Mouse (Mus musculus): ENCODE data around the gene Zfp286. TPM values are rescaled to one million over a fixed set of nuclear protein-coding genes. Genes with fewer than 3 reads are reported as not detected.
"Not testable (repeated sequence)": the region's sequence is repeated elsewhere in the genome, so short reads cannot be mapped to it uniquely, and the experiment has no call there.

The Zfp286 gene
- polyA plus RNA-seq, 1 experiment from 2014 or later = 31.1 TPM

DNA sequence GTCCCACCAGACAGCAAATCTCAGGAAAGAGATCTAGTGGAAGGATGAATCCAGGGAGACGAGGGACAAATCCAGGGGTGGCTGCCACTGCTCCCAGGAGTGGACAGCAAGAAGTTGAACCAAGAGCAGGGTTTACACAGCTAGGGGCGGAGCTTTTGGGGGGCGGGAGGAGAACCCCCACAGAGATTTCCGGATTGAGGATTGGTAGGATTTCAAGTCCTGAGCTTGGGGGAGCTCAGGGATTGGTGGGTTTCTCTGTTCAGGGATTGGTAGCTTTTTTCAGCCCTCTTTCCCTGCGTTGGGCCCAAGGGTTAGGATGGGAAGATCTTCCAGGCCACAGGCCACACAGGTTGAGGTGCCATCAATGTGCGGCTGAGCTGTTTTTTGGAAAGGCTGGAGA, 31.4 kb downstream of the Zfp286 start:
- Histone ChIP-seq H3K4me1 (replicated peaks; ENCODE audit: control insufficient read depth, insufficient read depth, low read length) (no peaks in the 10 kb centered on the region; the same call in 1 of the 2 replicates), H3K4me2 (replicated peaks; ENCODE audit: low read depth, low read length) (no peak overlapping the region), H3K9ac (ENCODE audit: low read depth, low read length) (no peak overlapping the region), H3K27ac (ENCODE audit: low read depth, low read length) (no peak overlapping the region), H3K9me3 (ENCODE audit: control insufficient read depth, low read length) (no peaks in the 10 kb centered on the region), H3K27me3 (ENCODE audit: control insufficient read depth, insufficient read depth, low read length) (peaks cover 3% of the 10 kb centered on the region; the same call in 1 of the 2 replicates), H3K36me3 (ENCODE audit: control insufficient read depth, insufficient read depth, low read length) (no peaks in the 10 kb centered on the region), H3K4me3 (ENCODE audit: low read depth, low read length) (no peak overlapping the region)
- DNase-seq (ENCODE audit: low spot score) (no peak), ATAC-seq (ENCODE audit: low FRiP score) (no peak)
- 73% methylated on average over 6 of the region's 6 CpGs for WGBS

DNA sequence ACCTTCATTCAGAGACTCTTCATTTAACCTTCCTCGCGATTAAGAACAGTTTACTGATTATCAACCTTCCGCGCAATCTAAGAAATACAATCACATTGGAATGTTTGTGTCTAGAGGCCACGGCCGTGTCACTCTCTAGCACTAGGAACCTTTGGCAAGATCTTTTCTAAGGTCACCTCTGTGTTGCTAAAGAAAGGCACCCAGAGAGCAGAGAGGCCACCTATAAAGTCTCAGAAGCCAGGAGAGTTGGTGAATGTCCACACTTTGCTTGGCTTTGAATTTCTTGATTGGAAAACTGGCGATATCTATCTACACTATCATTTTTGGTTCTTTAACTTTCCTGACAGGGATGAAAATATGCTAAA, 32.1 kb downstream of the Zfp286 start:
- 0 out of 2 replicates have a peak overlapping the region, but pooled peaks have one; percentile 1 for H3K4me3 ChIP-seq (ENCODE audit: low read depth, low read length)
- WGBS = 10% methylated on average over 7 of the region's 7 CpGs
- no peaks in the 10 kb centered on the region; the same call in 1 of the 2 replicates for H3K4me1 ChIP-seq (replicated peaks; ENCODE audit: control insufficient read depth, insufficient read depth, low read length)
- no peak overlapping the region for H3K9ac ChIP-seq (ENCODE audit: low read depth, low read length)
- H3K27ac ChIP-seq (ENCODE audit: low read depth, low read length) = no peak overlapping the region
- no peak for DNase-seq (ENCODE audit: low spot score)
- H3K36me3 ChIP-seq (ENCODE audit: control insufficient read depth, insufficient read depth, low read length) = no peaks in the 10 kb centered on the region
- peak; percentile 60 for ATAC-seq (ENCODE audit: low FRiP score)
- H3K9me3 ChIP-seq (ENCODE audit: control insufficient read depth, low read length) = no peaks in the 10 kb centered on the region
- peak overlapping the region; percentile 34 for H3K4me2 ChIP-seq (replicated peaks; ENCODE audit: low read depth, low read length)
- peaks cover 3% of the 10 kb centered on the region; the same call in 1 of the 2 replicates for H3K27me3 ChIP-seq (ENCODE audit: control insufficient read depth, insufficient read depth, low read length)

DNA sequence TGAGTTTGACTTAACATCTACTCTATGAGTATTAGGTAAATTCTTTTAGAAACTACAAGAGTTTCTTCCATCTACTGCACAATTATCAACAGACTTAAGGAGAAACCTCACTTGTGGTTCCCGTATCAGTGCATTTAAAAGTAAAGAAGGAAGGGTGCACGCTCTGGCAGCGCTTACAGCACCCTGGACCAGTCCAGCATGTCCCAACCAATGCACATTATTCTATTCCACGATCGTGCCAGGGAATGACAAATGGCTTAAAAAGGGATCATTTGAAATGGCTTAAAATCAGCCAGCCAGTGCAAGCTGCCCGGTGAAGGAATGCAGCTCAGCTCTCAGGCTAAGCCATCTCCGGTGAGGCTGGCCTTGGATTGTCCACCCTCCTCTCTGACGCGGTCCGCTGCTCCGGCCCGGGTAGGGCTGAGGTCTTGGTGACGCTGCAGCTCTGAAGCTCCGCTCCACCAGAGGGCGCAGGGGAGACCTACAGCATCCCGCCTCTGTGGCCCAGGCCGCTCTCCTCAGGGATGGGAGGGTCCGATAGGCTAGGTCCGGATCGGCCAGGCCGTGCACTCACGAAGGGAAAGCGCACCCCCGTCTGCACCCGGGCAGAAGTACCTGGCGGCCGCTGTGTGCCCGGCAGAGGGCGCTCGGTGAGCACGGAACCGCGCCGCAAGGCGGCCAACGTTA, 32.7 kb downstream of the Zfp286 start:
- H3K36me3 ChIP-seq (ENCODE audit: control insufficient read depth, insufficient read depth, low read length) = no peaks in the 10 kb centered on the region
- ATAC-seq (ENCODE audit: low FRiP score) (peak; percentile 97), DNase-seq (ENCODE audit: low spot score) (peak; percentile 99)
- no peaks in the 10 kb centered on the region for H3K9me3 ChIP-seq (ENCODE audit: control insufficient read depth, low read length)
- 0 out of 2 replicates have a peak overlapping the region, but pooled peaks have one; percentile 15 for H3K9ac ChIP-seq (ENCODE audit: low read depth, low read length)
- H3K27me3 ChIP-seq (ENCODE audit: control insufficient read depth, insufficient read depth, low read length) = peaks cover 3% of the 10 kb centered on the region; the same call in 1 of the 2 replicates
- peak overlapping the region; percentile 34 for H3K4me2 ChIP-seq (replicated peaks; ENCODE audit: low read depth, low read length)
- H3K27ac ChIP-seq (ENCODE audit: low read depth, low read length) = no peak overlapping the region
- H3K4me1 ChIP-seq (replicated peaks; ENCODE audit: control insufficient read depth, insufficient read depth, low read length) = no peaks in the 10 kb centered on the region; the same call in 1 of the 2 replicates
- WGBS = 8% methylated on average over 36 of the region's 36 CpGs
- H3K4me3 ChIP-seq (ENCODE audit: low read depth, low read length) = no peak overlapping the region

DNA sequence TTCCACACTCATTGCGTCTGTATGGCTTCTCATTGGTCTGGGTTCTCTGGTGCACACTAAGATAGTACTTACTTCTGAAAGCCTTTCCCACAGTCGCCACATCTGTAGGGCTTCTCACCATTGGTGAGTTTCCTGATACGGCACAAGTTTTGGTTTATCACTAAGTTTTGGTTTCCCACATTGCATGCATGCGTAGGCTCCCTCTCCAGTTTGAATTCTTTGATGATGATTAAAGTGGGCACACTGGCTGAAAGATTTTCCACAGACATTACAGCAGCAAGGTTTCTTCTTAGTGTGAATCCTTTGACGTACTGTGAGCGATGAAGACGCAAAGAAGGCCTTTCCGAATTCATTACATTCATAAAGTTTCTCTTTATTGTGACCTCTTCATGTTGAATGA, 36.5 kb downstream of the Zfp286 start, which contains the start of gene Gm10428:
TSS of gene Gm10428 (plus strand) at position 321 of the 400 bp plus-strand sequence.
- Histone ChIP-seq H3K4me1 (replicated peaks; ENCODE audit: control insufficient read depth, insufficient read depth, low read length) (no peaks in the 10 kb centered on the region; the same call in 1 of the 2 replicates), H3K36me3 (ENCODE audit: control insufficient read depth, insufficient read depth, low read length) (no peaks in the 10 kb centered on the region), H3K4me2 (replicated peaks; ENCODE audit: low read depth, low read length) (no peak within 1 kb of the TSS), H3K27ac (ENCODE audit: low read depth, low read length) (no peak within 1 kb of the TSS), H3K9me3 (ENCODE audit: control insufficient read depth, low read length) (no peaks in the 10 kb centered on the region), H3K9ac (ENCODE audit: low read depth, low read length) (no peak within 1 kb of the TSS), H3K27me3 (ENCODE audit: control insufficient read depth, insufficient read depth, low read length) (peaks cover 3% of the 10 kb centered on the region; the same call in 1 of the 2 replicates), H3K4me3 (ENCODE audit: low read depth, low read length) (no peak within 1 kb of the TSS)
- ATAC-seq (ENCODE audit: low FRiP score) (no peak), DNase-seq (ENCODE audit: low spot score) (no peak)
- WGBS = 89% methylated on average over 8 of the region's 8 CpGs

DNA sequence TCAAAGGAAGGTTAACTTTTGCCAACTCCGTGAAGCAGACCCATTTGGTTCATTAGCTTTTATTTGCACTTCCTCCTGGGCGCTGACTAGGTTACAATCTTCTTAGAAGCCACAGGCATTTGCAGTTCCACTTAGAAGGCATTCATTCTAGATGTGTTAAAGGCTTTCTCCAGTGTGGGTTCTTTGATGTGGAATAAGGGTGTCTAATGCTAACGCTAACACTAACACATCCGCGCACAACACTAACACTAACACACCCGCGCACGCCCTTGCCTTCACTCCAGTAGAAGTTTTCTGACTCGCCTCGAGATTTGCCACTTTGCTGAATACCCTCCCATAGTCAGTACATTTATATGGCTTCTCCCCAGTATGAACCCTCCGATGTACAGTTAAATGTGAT, 37.1 kb downstream of the Zfp286 start:
- no peaks in the 10 kb centered on the region for H3K9me3 ChIP-seq (ENCODE audit: control insufficient read depth, low read length)
- no peak overlapping the region for H3K9ac ChIP-seq (ENCODE audit: low read depth, low read length)
- H3K4me2 ChIP-seq (replicated peaks; ENCODE audit: low read depth, low read length) = no peak overlapping the region
- no peaks in the 10 kb centered on the region; the same call in 1 of the 2 replicates for H3K4me1 ChIP-seq (replicated peaks; ENCODE audit: control insufficient read depth, insufficient read depth, low read length)
- no peak overlapping the region for H3K27ac ChIP-seq (ENCODE audit: low read depth, low read length)
- no peak for DNase-seq (ENCODE audit: low spot score)
- no peak overlapping the region for H3K4me3 ChIP-seq (ENCODE audit: low read depth, low read length)
- 77% methylated on average over 11 of the region's 11 CpGs for WGBS
- no peaks in the 10 kb centered on the region for H3K36me3 ChIP-seq (ENCODE audit: control insufficient read depth, insufficient read depth, low read length)
- no peak for ATAC-seq (ENCODE audit: low FRiP score)
- H3K27me3 ChIP-seq (ENCODE audit: control insufficient read depth, insufficient read depth, low read length) = no peaks in the 10 kb centered on the region; the same call in 1 of the 2 replicates

DNA sequence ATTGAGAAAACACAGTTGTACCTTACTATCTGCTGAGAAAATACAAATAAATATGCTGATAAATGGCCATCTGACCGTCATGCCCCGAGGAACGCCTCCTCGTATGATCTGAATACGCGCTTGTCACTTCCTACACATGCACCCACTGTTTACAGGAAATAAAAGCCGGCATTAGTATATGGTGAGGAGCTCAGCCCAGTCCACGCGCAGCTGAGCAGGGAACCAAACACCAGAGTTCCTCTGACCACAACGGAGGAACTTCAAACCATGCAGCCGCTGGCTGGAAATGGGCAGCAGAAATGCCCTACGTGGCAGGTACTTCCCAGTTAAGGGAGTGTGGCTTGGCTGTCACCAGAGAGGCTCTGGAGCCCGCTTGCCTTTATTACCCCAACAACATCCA, 39.8 kb downstream of the Zfp286 start:
- H3K9ac ChIP-seq (ENCODE audit: low read depth, low read length); H3K9me3 ChIP-seq (ENCODE audit: control insufficient read depth, low read length); H3K4me2 ChIP-seq (replicated peaks; ENCODE audit: low read depth, low read length); H3K27ac ChIP-seq (ENCODE audit: low read depth, low read length); ATAC-seq (ENCODE audit: low FRiP score); H3K36me3 ChIP-seq (ENCODE audit: control insufficient read depth, insufficient read depth, low read length); H3K27me3 ChIP-seq (ENCODE audit: control insufficient read depth, insufficient read depth, low read length); DNase-seq (ENCODE audit: low spot score); H3K4me3 ChIP-seq (ENCODE audit: low read depth, low read length); H3K4me1 ChIP-seq (replicated peaks; ENCODE audit: control insufficient read depth, insufficient read depth, low read length): not testable (repeated sequence)
- WGBS = 92% methylated on average over 13 of the region's 13 CpGs

DNA sequence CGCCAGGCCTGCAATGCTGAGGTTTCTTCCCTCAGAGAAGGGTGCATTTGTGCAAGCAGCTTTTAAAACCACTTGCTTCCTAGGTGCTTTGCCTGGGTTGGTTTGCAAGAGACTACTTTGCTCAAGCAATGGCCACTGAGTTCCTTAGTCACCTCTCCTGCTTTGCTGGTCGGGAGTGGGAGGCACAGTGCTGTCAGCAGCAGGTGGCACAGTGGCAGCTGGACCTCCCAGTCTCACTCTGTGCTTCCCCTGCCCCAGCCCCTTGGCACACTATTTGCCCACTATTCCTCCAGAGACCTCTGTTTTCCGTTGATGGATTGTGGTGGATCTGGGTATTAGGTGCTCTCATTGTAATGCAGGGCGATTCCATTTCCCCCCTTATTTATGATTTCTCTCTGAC, 41.2 kb downstream of the Zfp286 start:
- Histone ChIP-seq H3K4me2 (replicated peaks; ENCODE audit: low read depth, low read length) (no peak overlapping the region), H3K27ac (ENCODE audit: low read depth, low read length) (no peak overlapping the region), H3K27me3 (ENCODE audit: control insufficient read depth, insufficient read depth, low read length) (no peaks in the 10 kb centered on the region; the same call in 1 of the 2 replicates), H3K9me3 (ENCODE audit: control insufficient read depth, low read length) (no peaks in the 10 kb centered on the region), H3K4me1 (replicated peaks; ENCODE audit: control insufficient read depth, insufficient read depth, low read length) (no peaks in the 10 kb centered on the region), H3K4me3 (ENCODE audit: low read depth, low read length) (no peak overlapping the region), H3K9ac (ENCODE audit: low read depth, low read length) (no peak overlapping the region), H3K36me3 (ENCODE audit: control insufficient read depth, insufficient read depth, low read length) (no peaks in the 10 kb centered on the region)
- DNase-seq (ENCODE audit: low spot score) (no peak), ATAC-seq (ENCODE audit: low FRiP score) (no peak)
- WGBS = 68% methylated on average over 4 of the region's 4 CpGs

DNA sequence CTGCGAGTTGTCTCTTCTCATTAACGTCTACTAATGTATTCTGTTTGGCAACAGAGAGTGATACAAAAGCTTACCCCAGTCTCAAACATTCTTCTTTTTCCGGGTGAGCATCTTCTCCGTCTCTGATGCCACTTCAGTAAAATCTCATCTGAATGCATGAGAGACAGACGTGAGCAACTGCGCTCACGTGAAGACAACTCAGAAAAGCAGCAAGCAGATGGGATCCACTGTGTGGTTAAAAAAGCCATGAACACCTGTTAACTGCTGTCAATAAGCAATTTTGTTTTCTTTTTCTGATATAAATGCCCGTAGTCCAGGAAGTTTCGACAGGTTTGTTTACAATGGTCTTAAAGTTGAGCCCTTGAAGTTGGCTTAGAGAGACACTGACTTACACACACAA, 42.0 kb downstream of the Zfp286 start:
- Histone ChIP-seq H3K27ac (ENCODE audit: low read depth, low read length) (no peak overlapping the region), H3K9ac (ENCODE audit: low read depth, low read length) (no peak overlapping the region), H3K27me3 (ENCODE audit: control insufficient read depth, insufficient read depth, low read length) (no peaks in the 10 kb centered on the region; the same call in 1 of the 2 replicates), H3K9me3 (ENCODE audit: control insufficient read depth, low read length) (no peaks in the 10 kb centered on the region), H3K4me2 (replicated peaks; ENCODE audit: low read depth, low read length) (no peak overlapping the region), H3K4me1 (replicated peaks; ENCODE audit: control insufficient read depth, insufficient read depth, low read length) (no peaks in the 10 kb centered on the region), H3K4me3 (ENCODE audit: low read depth, low read length) (no peak overlapping the region), H3K36me3 (ENCODE audit: control insufficient read depth, insufficient read depth, low read length) (no peaks in the 10 kb centered on the region)
- DNase-seq (ENCODE audit: low spot score) (no peak), ATAC-seq (ENCODE audit: low FRiP score) (no peak)
- 79% methylated on average over 9 of the region's 9 CpGs for WGBS

DNA sequence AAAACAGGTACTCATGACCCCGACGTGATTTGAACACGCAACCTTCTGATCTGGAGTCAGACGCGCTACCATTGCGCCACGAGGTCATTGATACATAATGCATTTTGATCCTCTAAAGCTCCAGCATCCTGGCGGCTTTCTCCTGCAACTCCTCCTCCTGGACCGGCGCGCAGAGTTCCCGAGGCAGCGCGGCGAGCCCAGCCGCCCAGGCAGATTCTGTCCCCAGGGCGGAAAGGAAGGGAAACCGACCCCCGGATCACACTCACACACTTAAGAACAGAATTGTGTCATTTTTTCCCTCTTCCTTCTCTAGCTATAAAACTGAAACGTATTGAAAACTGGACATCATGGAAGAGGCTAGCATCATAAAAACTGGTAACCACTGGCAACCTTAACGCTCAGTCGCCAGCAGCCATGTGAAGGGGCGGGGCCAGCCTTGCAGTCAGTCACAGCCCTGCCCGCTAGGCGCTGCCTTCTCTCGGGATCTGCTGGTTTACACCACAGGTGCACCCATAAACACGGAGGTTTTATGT, 43.2 kb downstream of the Zfp286 start:
- DNase-seq (ENCODE audit: low spot score) (peak; percentile 76), ATAC-seq (ENCODE audit: low FRiP score) (peak; percentile 69)
- Histone ChIP-seq H3K9ac (ENCODE audit: low read depth, low read length) (peak overlapping the region; percentile 23; the same call in 1 of the 2 replicates), H3K4me3 (ENCODE audit: low read depth, low read length) (peak overlapping the region; percentile 34), H3K27ac (ENCODE audit: low read depth, low read length) (no peak overlapping the region), H3K9me3 (ENCODE audit: control insufficient read depth, low read length) (no peaks in the 10 kb centered on the region), H3K4me1 (replicated peaks; ENCODE audit: control insufficient read depth, insufficient read depth, low read length) (no peaks in the 10 kb centered on the region), H3K27me3 (ENCODE audit: control insufficient read depth, insufficient read depth, low read length) (no peaks in the 10 kb centered on the region; the same call in 1 of the 2 replicates), H3K36me3 (ENCODE audit: control insufficient read depth, insufficient read depth, low read length) (no peaks in the 10 kb centered on the region), H3K4me2 (replicated peaks; ENCODE audit: low read depth, low read length) (peak overlapping the region; percentile 64)
- WGBS = 2% methylated on average over 27 of the region's 27 CpGs

Data from hindbrain, embryonic 11.5 days (tissue).